Mouse (Mus musculus) myocyte (in vitro differentiated cells): ENCODE data around the gene St3gal5. TPM values are rescaled to one million over a fixed set of nuclear protein-coding genes. Genes with fewer than 3 reads are reported as not detected.

Source experiments
- H3K27me3 ChIP-seq: one replicate; pipeline ENCODE4 v1.6.1; 2011; ENCODE audit not compliant: control insufficient read depth, insufficient read depth, insufficient read length
- H3K36me3 ChIP-seq: one replicate; pipeline ENCODE4 v1.6.1; 2011; ENCODE audit not compliant: control insufficient read depth, insufficient read depth
- H3K4me2 ChIP-seq: one replicate; pipeline ENCODE4 v1.6.1; 2011; ENCODE audit warnings: low read depth, control low read depth
- H3K4me3 ChIP-seq: one replicate; pipeline ENCODE4 v1.5.1; 2011; ENCODE audit warnings: mild to moderate bottlenecking, control low read depth, moderate library complexity
- H3K79me2 ChIP-seq: one replicate; pipeline ENCODE4 v1.6.1; 2011; ENCODE audit not compliant: control insufficient read depth, insufficient read depth
- H3ac ChIP-seq: one replicate; pipeline ENCODE4 v1.6.1; 2011; ENCODE audit not compliant: control insufficient read depth, insufficient read length
- CEBPB ChIP-seq: IDR thresholded peaks from 2 replicates; pipeline ENCODE4 v1.6.1; 2011; ENCODE audit warnings: mild to moderate bottlenecking, moderate library complexity; ENCODE audit not compliant: poor library complexity, insufficient read depth, severe bottlenecking
- E2F4 ChIP-seq: IDR thresholded peaks from one replicate; pipeline ENCODE4 v1.6.1; 2011; ENCODE audit warnings: mild to moderate bottlenecking, control low read depth, moderate library complexity; ENCODE audit not compliant: insufficient read depth
- MAX ChIP-seq: IDR thresholded peaks from one replicate; pipeline ENCODE4 v1.6.1; 2011; ENCODE audit warnings: low read depth, mild to moderate bottlenecking, control low read depth
- MYOD1 ChIP-seq, 3 experiments: IDR thresholded peaks; one replicate each; pipeline ENCODE4 v1.6.1; 2011; ENCODE audit warnings: control low read depth in 2 of 3, low read depth in 2 of 3, mild to moderate bottlenecking in 2 of 3, moderate library complexity in 1 of 3; ENCODE audit not compliant: insufficient read length in 2 of 3, control insufficient read depth in 1 of 3
- MYOG ChIP-seq, 3 experiments: IDR thresholded peaks; one replicate each; pipeline ENCODE4 v1.6.1; 2011; ENCODE audit warnings: control low read depth in 2 of 3, low read depth in 2 of 3, mild to moderate bottlenecking in 2 of 3; ENCODE audit not compliant: insufficient read length in 2 of 3, control insufficient read depth in 1 of 3, insufficient read depth in 1 of 3
- POLR2A ChIP-seq: IDR thresholded peaks from one replicate; pipeline ENCODE4 v1.6.1; 2011; ENCODE audit warnings: low read depth, mild to moderate bottlenecking, control low read depth, moderate library complexity; ENCODE audit not compliant: insufficient read length
- POLR2AphosphoS2 ChIP-seq: IDR thresholded peaks from one replicate; pipeline ENCODE4 v1.6.1; 2011; ENCODE audit warnings: low read depth, control low read depth; ENCODE audit not compliant: insufficient read length
- REST ChIP-seq: IDR thresholded peaks from one replicate; pipeline ENCODE4 v1.6.1; 2011; ENCODE audit warnings: mild to moderate bottlenecking, control low read depth, moderate library complexity; ENCODE audit not compliant: insufficient read depth, insufficient read length
- SRF ChIP-seq: IDR thresholded peaks from one replicate; pipeline ENCODE4 v1.6.1; 2011; ENCODE audit warnings: low read depth; ENCODE audit not compliant: control insufficient read depth, insufficient read length
- TCF12 ChIP-seq: IDR thresholded peaks from one replicate; pipeline ENCODE4 v1.6.1; 2011; ENCODE audit warnings: mild to moderate bottlenecking, control low read depth; ENCODE audit not compliant: poor library complexity, insufficient read depth, severe bottlenecking
- TCF3 ChIP-seq: IDR thresholded peaks from one replicate; pipeline ENCODE4 v1.6.1; 2011; ENCODE audit warnings: low read depth, control low read depth; ENCODE audit not compliant: insufficient read length
- USF1 ChIP-seq: IDR thresholded peaks from one replicate; pipeline ENCODE4 v1.6.1; 2011; ENCODE audit warnings: low read depth, mild to moderate bottlenecking, control low read depth, moderate library complexity
- polyA plus RNA-seq: library from polyadenylated mRNA; unstranded; fragments of >200 nt; fragmentation: generic; extraction: Trizol; gene quantifications from one replicate; pipeline ENCODE4 v1.2.1, GENCODE M21; 2012; ENCODE audit warnings: missing spikeins

The St3gal5 gene
- polyA plus RNA-seq, 1 experiment = 94.5 TPM

- H3K79me2 ChIP-seq = no peaks in the 10 kb centered on the region
- no peak overlapping the region for H3K4me3 ChIP-seq
- no peak overlapping the region for H3ac ChIP-seq
- H3K36me3 ChIP-seq = no peaks in the 10 kb centered on the region
- no peak for TF ChIP-seq REST
- TF ChIP-seq POLR2A = no peak
- TF ChIP-seq MYOD1 (IDR thresholded peaks at IDR 0.05; ENCODE audit: control insufficient read depth in 1 of 3, insufficient read length in 2 of 3, low read depth in 2 of 3) = peak; percentile 54 to 99 (median 98)
- TF ChIP-seq MAX = no peak
- no peak for TF ChIP-seq USF1
- peak; percentile 48 to 98 (median 93) for TF ChIP-seq MYOG (IDR thresholded peaks at IDR 0.05; ENCODE audit: control insufficient read depth in 1 of 3, insufficient read depth in 1 of 3, insufficient read length in 2 of 3, low read depth in 2 of 3)
- TF ChIP-seq POLR2AphosphoS2 = no peak
- TF ChIP-seq TCF12 = peak; percentile 72
- no peak for TF ChIP-seq SRF
- no peak for TF ChIP-seq E2F4
- peak; percentile 91 for TF ChIP-seq TCF3
- TF ChIP-seq CEBPB = no peak
- H3K27me3 ChIP-seq = no peaks in the 10 kb centered on the region
- no peak overlapping the region for H3K4me2 ChIP-seq
These were observed 103.3 kb downstream of the St3gal5 start for GRCm38 (mm10) chr6:72200595-72201256.

GRCm38 (mm10) chr6:72202732-72203131 lies 105.3 kb downstream of the St3gal5 start:
- H3K36me3 ChIP-seq = no peaks in the 10 kb centered on the region
- H3K4me3 ChIP-seq = no peak overlapping the region
- TF ChIP-seq E2F4 (no peak), CEBPB (no peak)
- H3K79me2 ChIP-seq = no peaks in the 10 kb centered on the region
- H3K27me3 ChIP-seq = no peaks in the 10 kb centered on the region
- no peak overlapping the region for H3ac ChIP-seq
- H3K4me2 ChIP-seq = no peak overlapping the region

DNA sequence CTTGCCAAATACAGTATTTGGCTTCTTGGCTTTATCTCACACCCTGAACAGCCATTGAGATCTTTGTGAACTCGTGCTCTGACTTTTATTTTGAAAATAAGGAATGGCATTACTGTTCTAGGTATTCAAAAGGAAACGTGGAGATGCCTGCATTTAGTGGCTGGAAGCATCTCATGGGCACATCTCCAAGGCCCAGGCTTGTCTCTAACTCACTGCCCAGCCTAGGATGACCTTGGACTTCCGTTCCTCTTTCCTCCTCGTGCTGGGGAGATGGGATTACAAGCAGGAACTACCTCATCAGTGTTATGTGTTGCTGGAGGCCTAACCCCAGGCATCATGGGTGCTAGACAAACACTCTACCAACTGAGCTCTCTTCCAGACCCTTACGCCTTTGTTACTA lies 105.9 kb downstream of the St3gal5 start:
- H3K4me2 ChIP-seq = no peak overlapping the region
- no peaks in the 10 kb centered on the region for H3K79me2 ChIP-seq
- no peak overlapping the region for H3ac ChIP-seq
- no peak overlapping the region for H3K4me3 ChIP-seq
- H3K27me3 ChIP-seq = no peaks in the 10 kb centered on the region
- TF ChIP-seq POLR2AphosphoS2 = no peak
- no peaks in the 10 kb centered on the region for H3K36me3 ChIP-seq

Other genes with a start within 250 kb of the St3gal5 start
- 20.3 TPM for gene Ptcd3, start 188.8 kb upstream of the St3gal5 start, polyA plus RNA-seq
- 32.8 TPM for gene Polr1a, start 188.5 kb upstream of the St3gal5 start, polyA plus RNA-seq
- 2.1 TPM for gene Atoh8, start 138.0 kb downstream of the St3gal5 start, polyA plus RNA-seq
- not detected for gene Sftpb, start 207.0 kb downstream of the St3gal5 start, polyA plus RNA-seq
- gene Usp39, start 247.6 kb downstream of the St3gal5 start, polyA plus RNA-seq = 55.4 TPM
- 8.0 TPM for gene 0610030E20Rik, start 249.7 kb downstream of the St3gal5 start, polyA plus RNA-seq